Mouse (Mus musculus) forebrain, postnatal 0 days (tissue): Measurements from ENCODE around the gene Nppa. TPM values are rescaled to one million over a fixed set of nuclear protein-coding genes. Genes with fewer than 3 reads are reported as not detected.

Experiments used
- ATAC-seq: fragments of 200-750 bp; cut with Nextera tagmentation; 2 replicates; pipeline ENCODE4 v1.8.0; 2017; ENCODE audit warnings: mild to moderate bottlenecking, moderate library complexity
- DNase-seq: peaks from one replicate; pipeline ENCODE4 v3.0.0-alpha.2; 2015
- H3K27ac ChIP-seq: fragments of 300-500 bp; sonication (generic); 2 replicates; pipeline ENCODE4 v1.5.1; 2014; ENCODE audit warnings: low read depth, mild to moderate bottlenecking, antibody characterized with exemption, low read length, moderate library complexity, mixed read lengths
- H3K27me3 ChIP-seq: fragments of 300-500 bp; sonication (generic); 2 replicates; pipeline ENCODE4 v1.6.1; 2014; ENCODE audit warnings: mild to moderate bottlenecking, low read length, mixed read lengths; ENCODE audit not compliant: insufficient read depth
- H3K36me3 ChIP-seq: fragments of 300-500 bp; sonication (generic); 2 replicates; pipeline ENCODE4 v1.6.1; 2014; ENCODE audit warnings: mild to moderate bottlenecking, moderate library complexity; ENCODE audit not compliant: insufficient read depth
- H3K4me1 ChIP-seq: fragments of 300-500 bp; sonication (generic); 2 replicates; pipeline ENCODE4 v1.6.1; 2014; ENCODE audit warnings: antibody characterized with exemption; ENCODE audit not compliant: insufficient read depth
- H3K4me2 ChIP-seq: fragments of 300-500 bp; sonication (generic); 2 replicates; pipeline ENCODE4 v1.6.1; 2014; ENCODE audit warnings: low read depth, mild to moderate bottlenecking, moderate library complexity
- H3K4me3 ChIP-seq: fragments of 300-500 bp; sonication (generic); 2 replicates; pipeline ENCODE4 v1.5.1; 2014; ENCODE audit warnings: low read depth, low read length, mixed read lengths
- H3K9ac ChIP-seq: fragments of 300-500 bp; sonication (generic); 2 replicates; pipeline ENCODE4 v1.6.1; 2014; ENCODE audit warnings: mild to moderate bottlenecking
- H3K9me3 ChIP-seq: fragments of 300-500 bp; sonication (generic); 2 replicates; pipeline ENCODE4 v1.6.1; 2016; ENCODE audit warnings: low read length
- CTCF ChIP-seq: sonication (generic); IDR thresholded peaks from 2 replicates; pipeline ENCODE4 v1.5.1; 2016; ENCODE audit warnings: antibody characterized with exemption, control low read depth, low read depth
- WGBS: fragments of 180-500 bp; shearing (Covaris S2); extraction: QIAGEN DNeasy Blood & Tissue Kit; methylation state at CpG from one replicate; pipeline ENCODE4 v1.1.7; 2014; 5-methylcytosine and 5-hydroxymethylcytosine counted together
- polyA plus RNA-seq: library from polyadenylated mRNA; unstranded; fragments of >200 nt; fragmentation: Nextera tagmentation; extraction: Ambion mirVana; gene quantifications from 2 replicates; pipeline ENCODE4 v1.2.1, GENCODE M21; 2015
- total RNA-seq: library from RNA; depleted of rRNA; stranded (reverse); fragments of >200 nt; gene quantifications from 2 replicates; pipeline ENCODE4 v1.2.3, GENCODE M21; 2014

Gene Nppa
- total and polyA plus RNA-seq, 2 experiments from 2014 or later, result 2.2 TPM; not detected in 1

DNA sequence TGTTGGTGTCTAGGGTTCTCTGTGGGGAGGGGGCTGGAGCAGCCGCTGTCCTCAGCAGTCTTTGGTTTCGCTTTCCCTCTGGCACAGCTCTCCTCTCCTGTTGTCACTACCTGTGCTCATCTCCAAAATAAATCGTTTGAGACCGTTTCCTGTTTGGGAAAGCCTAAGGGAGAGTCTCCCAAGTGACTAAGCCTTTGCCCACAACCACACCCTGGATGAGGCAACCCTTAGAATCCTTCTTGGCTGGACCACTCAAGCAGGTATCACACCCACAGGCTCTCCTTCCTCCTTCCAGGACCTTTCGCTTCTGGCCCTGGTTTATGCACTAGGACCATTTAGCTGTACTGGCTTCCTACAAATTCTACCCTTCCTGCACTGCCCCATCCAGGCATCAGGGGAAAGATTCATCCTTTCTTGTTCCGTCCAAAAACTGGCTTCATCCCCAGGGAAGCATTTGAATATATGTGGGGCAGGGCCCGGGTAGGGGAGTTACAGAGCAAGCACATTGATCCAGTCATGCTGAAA lies 6.9 kb upstream of the Nppa start:
- H3K4me1 ChIP-seq, result no peaks in the 10 kb centered on the region
- no peaks in the 10 kb centered on the region for H3K9me3 ChIP-seq
- no peak overlapping the region for H3K4me3 ChIP-seq
- no peaks in the 10 kb centered on the region for H3K36me3 ChIP-seq
- no peak overlapping the region for H3K27ac ChIP-seq
- ATAC-seq (no peak), DNase-seq (no peak)
- no peak overlapping the region for H3K4me2 ChIP-seq
- 67% methylated on average over 7 of the region's 7 CpGs for WGBS
- H3K27me3 ChIP-seq, result no peaks in the 10 kb centered on the region
- no peak for TF ChIP-seq CTCF
- no peak overlapping the region for H3K9ac ChIP-seq

DNA sequence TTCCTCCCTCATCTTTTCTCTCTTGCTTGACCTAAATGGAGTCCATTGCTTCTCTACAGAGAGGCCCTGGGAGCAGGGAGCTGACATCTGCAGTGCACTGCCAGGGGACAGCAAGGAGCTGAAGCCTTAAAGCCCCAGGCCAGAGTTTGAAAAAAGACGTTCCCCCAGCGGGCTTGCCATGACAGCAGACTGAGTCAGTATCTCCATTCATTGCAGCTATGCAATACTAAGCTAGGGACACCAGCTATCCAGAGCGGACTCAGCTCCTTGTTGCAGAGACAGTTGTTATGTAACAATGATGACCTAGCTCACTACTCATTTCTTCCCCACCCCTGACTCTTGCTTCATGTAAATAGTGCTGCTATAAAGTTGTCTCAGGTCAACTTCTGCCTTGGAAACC lies 5.2 kb upstream of the Nppa start:
- DNase-seq, result no peak
- no peak for TF ChIP-seq CTCF
- no peak overlapping the region for H3K27ac ChIP-seq
- WGBS, result 80% methylated on average over 3 of the region's 3 CpGs
- peaks cover 2% of the 10 kb centered on the region; the same call in 1 of the 2 replicates for H3K4me1 ChIP-seq
- no peaks in the 10 kb centered on the region for H3K27me3 ChIP-seq
- ATAC-seq, result no peak
- no peak overlapping the region for H3K4me2 ChIP-seq
- no peak overlapping the region for H3K4me3 ChIP-seq
- no peaks in the 10 kb centered on the region for H3K36me3 ChIP-seq
- no peak overlapping the region for H3K9ac ChIP-seq
- H3K9me3 ChIP-seq, result no peaks in the 10 kb centered on the region

DNA sequence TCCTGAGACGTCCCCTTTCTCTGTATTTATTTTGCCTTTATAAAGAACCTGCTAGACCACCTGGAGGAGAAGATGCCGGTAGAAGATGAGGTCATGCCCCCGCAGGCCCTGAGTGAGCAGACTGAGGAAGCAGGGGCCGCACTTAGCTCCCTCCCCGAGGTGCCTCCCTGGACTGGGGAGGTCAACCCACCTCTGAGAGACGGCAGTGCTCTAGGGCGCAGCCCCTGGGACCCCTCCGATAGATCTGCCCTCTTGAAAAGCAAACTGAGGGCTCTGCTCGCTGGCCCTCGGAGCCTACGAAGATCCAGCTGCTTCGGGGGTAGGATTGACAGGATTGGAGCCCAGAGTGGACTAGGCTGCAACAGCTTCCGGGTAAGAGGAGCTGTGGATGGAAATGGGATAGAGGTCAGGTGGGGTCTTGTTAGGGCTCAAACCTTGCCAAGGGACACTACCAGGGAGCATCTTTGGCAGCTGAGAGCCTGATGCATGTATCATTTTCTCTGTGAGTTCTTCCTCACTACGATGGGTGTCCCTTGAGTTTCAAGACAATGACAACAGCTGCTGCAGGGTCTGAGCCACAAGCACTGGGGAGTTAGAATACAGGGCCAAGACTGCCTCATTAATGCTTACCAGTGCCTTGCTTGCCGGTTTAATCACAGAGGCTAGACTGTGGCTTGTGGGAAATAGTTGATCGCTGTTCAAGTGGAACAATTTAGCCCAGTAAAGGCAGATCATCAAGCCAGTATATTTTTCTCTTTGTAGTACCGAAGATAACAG lies 679 bp downstream of the Nppa start:
- H3K9ac ChIP-seq, result no peak overlapping the region
- ATAC-seq (peak; percentile 10; the same call in 1 of the 2 replicates), DNase-seq (no peak)
- no peak overlapping the region for H3K27ac ChIP-seq
- no peak overlapping the region for H3K4me3 ChIP-seq
- no peak for TF ChIP-seq CTCF
- H3K4me1 ChIP-seq, result peaks cover 4% of the 10 kb centered on the region; the same call in 1 of the 2 replicates
- peaks cover 34% of the 10 kb centered on the region for H3K36me3 ChIP-seq
- no peaks in the 10 kb centered on the region for H3K9me3 ChIP-seq
- H3K27me3 ChIP-seq, result no peaks in the 10 kb centered on the region
- H3K4me2 ChIP-seq, result no peak overlapping the region
- WGBS, result 73% methylated on average over 17 of the region's 17 CpGs

DNA sequence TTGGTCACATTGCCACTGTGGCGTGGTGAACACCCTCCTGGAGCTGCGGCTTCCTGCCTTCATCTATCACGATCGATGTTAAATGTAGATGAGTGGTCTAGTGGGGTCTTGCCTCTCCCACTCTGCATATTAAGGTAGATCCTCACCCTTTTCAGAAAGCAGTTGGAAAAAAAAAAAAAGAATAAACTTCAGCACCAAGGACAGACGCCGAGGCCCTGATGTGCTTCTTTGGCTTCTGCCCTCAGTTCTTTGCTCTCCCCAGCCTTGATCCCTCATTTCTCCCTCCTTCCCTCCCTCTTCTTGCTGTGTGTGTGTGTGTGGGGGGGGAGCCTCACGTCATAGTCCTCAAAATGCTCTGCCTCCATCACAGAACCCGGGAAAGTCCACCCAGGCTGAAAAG lies 1.3 kb downstream of the Nppa start:
- WGBS, result 45% methylated on average over 8 of the region's 8 CpGs
- H3K36me3 ChIP-seq, result peaks cover 40% of the 10 kb centered on the region
- no peaks in the 10 kb centered on the region for H3K9me3 ChIP-seq
- no peak overlapping the region for H3K27ac ChIP-seq
- no peak overlapping the region for H3K9ac ChIP-seq
- ATAC-seq, result no peak
- DNase-seq, result no peak
- H3K27me3 ChIP-seq, result no peaks in the 10 kb centered on the region
- no peak overlapping the region for H3K4me3 ChIP-seq
- H3K4me1 ChIP-seq, result peaks cover 4% of the 10 kb centered on the region; the same call in 1 of the 2 replicates
- no peak overlapping the region for H3K4me2 ChIP-seq
- no peak for TF ChIP-seq CTCF

DNA sequence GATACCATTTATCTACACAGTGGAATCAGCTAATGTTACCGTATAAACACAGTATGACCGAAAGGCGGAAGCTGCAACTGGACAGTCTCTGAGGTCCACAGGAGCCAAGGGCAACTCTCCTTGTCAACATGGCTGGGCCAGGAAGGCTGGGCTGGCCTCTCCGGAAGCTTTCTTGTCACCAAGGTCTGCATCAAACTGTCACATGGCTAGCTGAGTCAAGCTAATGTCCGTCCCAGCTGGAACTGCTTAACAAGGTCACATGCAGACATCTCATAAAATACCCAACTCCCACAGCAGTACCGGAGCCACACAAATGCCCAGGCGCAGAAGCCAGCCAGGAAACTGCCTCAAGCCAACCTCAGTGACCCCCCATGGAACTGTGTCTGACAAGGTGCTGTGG lies 3.8 kb downstream of the Nppa start:
- TF ChIP-seq CTCF, result no peak
- H3K9ac ChIP-seq, result no peak overlapping the region
- DNase-seq, result no peak
- no peak overlapping the region for H3K27ac ChIP-seq
- H3K27me3 ChIP-seq, result no peaks in the 10 kb centered on the region
- ATAC-seq, result no peak
- peaks cover 4% of the 10 kb centered on the region; the same call in 1 of the 2 replicates for H3K4me1 ChIP-seq
- no peak overlapping the region for H3K4me3 ChIP-seq
- H3K36me3 ChIP-seq, result peaks cover 65% of the 10 kb centered on the region
- H3K4me2 ChIP-seq, result no peak overlapping the region
- H3K9me3 ChIP-seq, result no peaks in the 10 kb centered on the region
- WGBS, result 92% methylated on average over 7 of the region's 7 CpGs

DNA sequence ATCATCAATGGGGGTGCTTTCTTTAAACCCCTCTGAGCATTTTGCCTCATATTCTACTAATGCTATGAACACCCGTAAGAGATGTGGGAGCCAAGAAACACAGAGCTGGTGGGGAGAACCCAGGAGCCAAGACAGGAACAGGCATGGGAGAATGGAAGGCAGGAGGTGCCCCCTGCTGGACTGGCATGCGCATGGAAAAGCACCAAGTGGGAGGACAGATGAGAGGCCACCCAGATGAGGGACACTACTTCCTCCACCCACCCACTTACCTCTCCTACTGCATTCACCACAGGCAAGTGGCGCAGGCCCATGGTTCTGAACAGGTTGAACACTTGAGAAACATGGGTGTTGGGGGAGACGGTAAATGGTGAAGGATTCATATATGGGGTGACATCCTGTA lies 7.9 kb downstream of the Nppa start:
- WGBS, result 70% methylated on average over 4 of the region's 4 CpGs
- DNase-seq (peak; percentile 45), ATAC-seq (peak; percentile 70)
- no peaks in the 10 kb centered on the region for H3K9me3 ChIP-seq
- H3K9ac ChIP-seq, result no peak overlapping the region
- no peaks in the 10 kb centered on the region for H3K4me1 ChIP-seq
- H3K4me2 ChIP-seq, result no peak overlapping the region
- H3K4me3 ChIP-seq, result no peak overlapping the region
- H3K36me3 ChIP-seq, result peaks cover 98% of the 10 kb centered on the region
- H3K27ac ChIP-seq, result no peak overlapping the region; the same call in 1 of the 2 replicates
- peak; percentile 72 for TF ChIP-seq CTCF
- H3K27me3 ChIP-seq, result no peaks in the 10 kb centered on the region

DNA sequence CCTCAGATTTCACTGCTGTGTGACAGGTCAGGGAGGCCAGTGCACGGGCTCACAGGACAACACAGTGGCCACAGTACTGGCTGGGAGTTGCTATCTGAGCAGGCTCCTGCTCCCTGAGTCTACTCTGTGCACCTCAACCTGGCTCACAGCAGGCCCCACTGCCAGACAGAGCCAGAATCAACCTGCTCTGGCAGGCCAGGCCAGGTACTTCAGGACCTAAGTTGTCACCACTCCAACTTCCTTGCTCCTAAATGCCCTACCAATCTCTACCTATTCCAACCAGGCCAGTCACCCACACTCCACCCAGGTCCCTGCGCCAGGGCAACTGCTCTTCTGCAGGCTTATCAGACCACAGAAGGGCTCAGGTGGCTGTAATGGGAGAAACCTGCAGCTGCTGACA lies 9.1 kb downstream of the Nppa start:
- H3K4me2 ChIP-seq, result no peak overlapping the region
- 91% methylated on average over 2 of the region's 2 CpGs for WGBS

More for the DNA sequence above, 9.1 kb downstream of the Nppa start:
- no peaks in the 10 kb centered on the region for H3K4me1 ChIP-seq
- no peak overlapping the region for H3K4me3 ChIP-seq
- no peak overlapping the region for H3K9ac ChIP-seq
- ATAC-seq (no peak), DNase-seq (no peak)
- no peaks in the 10 kb centered on the region for H3K9me3 ChIP-seq
- H3K27me3 ChIP-seq, result no peaks in the 10 kb centered on the region
- H3K36me3 ChIP-seq, result peaks cover 99% of the 10 kb centered on the region
- TF ChIP-seq CTCF, result no peak
- no peak overlapping the region for H3K27ac ChIP-seq
